Mouse (Mus musculus) brown adipose tissue, adult 24 weeks (tissue): ENCODE results near the gene Fras1. TPM values are rescaled to one million over a fixed set of nuclear protein-coding genes. Genes with fewer than 3 reads are reported as not detected.

ENCODE experiments used
- H3K27ac ChIP-seq: fragments of 200-500 bp; replicated peaks from 2 replicates; pipeline ENCODE4 v1.5.1; 2012; ENCODE audit warnings: low read depth, mild to moderate bottlenecking, low read length
- H3K4me1 ChIP-seq: fragments of 200-500 bp; 2 replicates; pipeline ENCODE4 v1.6.1; 2012; ENCODE audit warnings: low read length, mixed read lengths; ENCODE audit not compliant: control insufficient read depth, insufficient read depth, insufficient read length
- H3K4me3 ChIP-seq: fragments of 200-500 bp; 2 replicates; pipeline ENCODE4 v1.5.1; 2012; ENCODE audit warnings: low read depth, mild to moderate bottlenecking, low read length, moderate library complexity; ENCODE audit not compliant: insufficient read depth
- polyA plus RNA-seq: library from polyadenylated mRNA; stranded (reverse); fragments of >200 nt; gene quantifications from 2 replicates; pipeline ENCODE4 v1.2.4, GENCODE M21; 2012; ENCODE audit not compliant: missing spikeins, insufficient read depth, insufficient read length

Gene Fras1
- polyA plus RNA-seq, 1 experiment: 0.08 TPM

- no peak overlapping the region for H3K27ac ChIP-seq
- H3K4me3 ChIP-seq: no peak overlapping the region
- no peaks in the 10 kb centered on the region for H3K4me1 ChIP-seq
These were observed 244.3 kb downstream of the Fras1 start for GRCm38 (mm10) chr5:96618008-96618407.

DNA sequence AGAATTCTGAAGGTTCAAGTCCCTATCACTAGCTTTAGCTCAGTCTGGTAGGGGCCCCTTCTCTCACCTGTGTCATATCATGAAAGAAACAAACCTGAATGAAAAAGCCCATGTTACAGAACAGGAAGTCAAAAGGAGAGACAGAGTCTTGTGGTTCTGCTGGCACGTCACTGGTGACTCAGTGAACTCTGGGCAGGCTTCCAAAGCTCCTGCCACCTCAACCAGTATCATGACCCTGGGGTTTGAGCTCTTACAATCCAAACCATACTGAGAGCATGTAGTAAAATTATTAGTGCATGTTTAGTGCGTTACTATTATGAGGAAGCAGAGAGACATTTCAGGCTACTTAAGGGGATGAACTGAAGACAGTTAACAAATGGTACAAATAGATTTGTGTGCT, 246.5 kb downstream of the Fras1 start:
- H3K27ac ChIP-seq: no peak overlapping the region
- no peaks in the 10 kb centered on the region for H3K4me1 ChIP-seq

GRCm38 (mm10) chr5:96620618-96621017, 246.9 kb downstream of the Fras1 start:
- no peaks in the 10 kb centered on the region for H3K4me1 ChIP-seq
- no peak overlapping the region for H3K27ac ChIP-seq
- no peak overlapping the region for H3K4me3 ChIP-seq

More for the DNA sequence above, 246.5 kb downstream of the Fras1 start:
- H3K4me3 ChIP-seq: no peak overlapping the region

DNA sequence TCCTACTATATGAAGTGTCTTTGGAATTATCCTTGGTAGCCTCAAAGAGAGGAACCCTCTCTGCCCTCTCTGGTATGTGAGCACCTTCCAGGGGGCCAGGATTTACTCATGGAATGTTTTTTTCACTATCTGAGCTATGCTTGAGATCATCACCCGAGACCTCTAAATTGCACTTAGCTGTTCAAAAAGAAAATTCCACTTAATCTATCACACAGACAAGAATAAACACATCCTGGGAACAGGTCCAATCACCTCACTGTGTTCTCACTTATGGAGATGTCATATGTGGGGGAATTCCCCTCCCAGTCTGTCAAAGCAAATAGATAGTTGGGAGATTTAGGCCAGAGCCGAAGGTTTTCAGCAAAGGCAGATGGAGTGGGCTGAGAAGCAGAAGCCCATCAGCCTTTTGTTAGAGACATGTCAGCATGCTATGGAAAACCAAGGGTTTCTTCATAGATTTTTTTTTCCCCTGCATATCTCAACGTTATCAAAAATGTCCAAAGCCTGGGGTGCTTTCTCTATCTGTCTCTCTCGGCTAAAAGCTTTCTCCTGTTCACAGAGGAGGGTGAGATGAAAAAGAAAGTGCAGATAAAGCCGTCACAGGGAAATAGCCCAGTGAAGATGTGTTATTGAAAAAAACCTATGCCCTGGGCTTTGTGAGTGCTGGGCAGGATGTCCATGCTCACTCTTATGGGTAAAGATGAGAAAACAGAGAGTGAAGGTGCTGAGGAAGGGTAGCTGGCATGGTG, 249.0 kb downstream of the Fras1 start:
- Histone ChIP-seq H3K4me1 (no peaks in the 10 kb centered on the region), H3K27ac (no peak overlapping the region), H3K4me3 (no peak overlapping the region)

- H3K27ac ChIP-seq: no peak overlapping the region
These were observed 256.1 kb downstream of the Fras1 start for GRCm38 (mm10) chr5:96629851-96630250.

DNA sequence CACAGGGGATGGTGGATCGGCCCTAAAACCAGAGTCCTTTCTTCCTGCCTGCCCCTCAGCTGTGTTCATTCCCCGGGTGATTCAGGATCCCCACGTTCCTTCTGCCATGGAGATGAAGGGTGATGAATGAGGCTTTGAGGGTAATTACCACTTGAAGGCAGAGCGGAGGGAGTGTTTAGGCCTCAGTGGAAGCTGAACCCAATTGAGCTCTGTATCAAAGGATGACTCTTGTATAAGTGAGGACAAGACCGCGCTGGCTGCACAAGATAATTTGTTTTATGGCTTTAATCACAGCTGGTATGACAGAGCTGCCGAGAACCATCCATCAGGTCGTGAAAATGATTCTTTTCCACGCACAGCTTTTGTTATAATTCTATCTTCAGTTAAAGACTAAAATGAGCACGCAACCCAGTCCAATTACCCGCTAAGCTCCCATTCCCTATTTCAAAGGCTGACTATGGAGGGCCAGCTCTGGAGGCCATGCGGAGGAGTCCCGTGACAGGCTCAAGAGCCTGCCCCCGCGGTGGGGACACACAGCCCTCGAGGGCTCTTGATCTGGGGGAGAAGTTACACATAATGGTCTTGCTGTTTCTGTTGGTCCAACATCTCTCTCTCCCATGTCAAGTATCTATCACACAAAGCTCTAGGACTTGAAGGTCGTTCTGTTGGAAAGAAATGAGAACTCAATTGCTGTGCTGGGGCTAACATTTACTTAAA, 261.5 kb downstream of the Fras1 start:
- Histone ChIP-seq H3K4me1 (no peaks in the 10 kb centered on the region), H3K27ac (no peak overlapping the region), H3K4me3 (no peak overlapping the region)

More at GRCm38 (mm10) chr5:96629851-96630250, 256.1 kb downstream of the Fras1 start:
- Histone ChIP-seq H3K4me3 (no peak overlapping the region), H3K4me1 (no peaks in the 10 kb centered on the region)

GRCm38 (mm10) chr5:96635866-96636265, 262.1 kb downstream of the Fras1 start:
- no peak overlapping the region for H3K4me3 ChIP-seq
- no peaks in the 10 kb centered on the region for H3K4me1 ChIP-seq
- no peak overlapping the region for H3K27ac ChIP-seq

GRCm38 (mm10) chr5:96639213-96639910, 265.6 kb downstream of the Fras1 start:
- H3K27ac ChIP-seq: no peak overlapping the region
- H3K4me3 ChIP-seq: no peak overlapping the region
- H3K4me1 ChIP-seq: no peaks in the 10 kb centered on the region

GRCm38 (mm10) chr5:96641297-96641696, 267.5 kb downstream of the Fras1 start:
- H3K27ac ChIP-seq: no peak overlapping the region
- H3K4me3 ChIP-seq: no peak overlapping the region
- H3K4me1 ChIP-seq: no peaks in the 10 kb centered on the region

GRCm38 (mm10) chr5:96675676-96676075, 301.9 kb downstream of the Fras1 start:
- Histone ChIP-seq H3K4me1 (no peaks in the 10 kb centered on the region), H3K27ac (no peak overlapping the region), H3K4me3 (no peak overlapping the region)

DNA sequence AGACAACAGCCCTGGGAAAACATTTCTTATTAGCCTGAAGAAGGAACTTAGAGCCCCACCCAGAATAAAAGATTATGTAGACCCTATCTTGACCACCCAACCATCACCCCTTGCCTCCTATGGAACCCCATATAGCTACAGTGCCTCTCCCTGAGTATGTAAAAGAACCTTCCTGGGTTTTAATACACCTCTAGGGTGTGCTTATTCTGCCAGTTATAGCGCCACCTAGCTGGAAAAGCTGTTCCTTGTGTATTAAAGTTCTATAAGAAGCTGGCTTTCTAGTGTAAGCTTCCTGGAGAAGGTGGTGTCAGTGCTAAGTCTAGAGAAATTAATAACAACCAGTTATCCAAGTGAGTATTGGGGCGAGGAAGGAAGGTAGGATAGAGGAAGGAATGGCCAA, 303.7 kb downstream of the Fras1 start:
- Histone ChIP-seq H3K4me1 (no peaks in the 10 kb centered on the region), H3K27ac (no peak overlapping the region), H3K4me3 (no peak overlapping the region)

DNA sequence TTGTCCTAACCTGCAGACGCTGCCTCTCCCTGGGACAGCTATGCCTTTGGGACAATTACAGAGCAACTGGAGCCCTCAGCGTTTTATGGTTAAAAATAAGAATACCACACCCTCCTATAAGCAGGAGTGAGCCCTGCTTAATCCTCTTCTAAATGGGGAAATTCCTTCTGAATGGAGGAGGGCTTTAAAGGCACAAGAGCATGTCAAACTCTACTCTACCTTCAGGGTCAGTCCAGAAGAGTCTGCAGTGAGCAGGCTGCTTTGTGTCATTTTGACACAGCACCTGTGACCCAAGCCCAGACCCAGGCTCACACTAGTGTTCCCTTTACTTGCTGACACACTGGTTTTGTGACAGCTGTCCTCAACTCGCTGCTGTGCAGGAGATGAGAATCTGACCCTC, 307.3 kb downstream of the Fras1 start:
- Histone ChIP-seq H3K4me1 (no peaks in the 10 kb centered on the region), H3K4me3 (no peak overlapping the region), H3K27ac (no peak overlapping the region)

DNA sequence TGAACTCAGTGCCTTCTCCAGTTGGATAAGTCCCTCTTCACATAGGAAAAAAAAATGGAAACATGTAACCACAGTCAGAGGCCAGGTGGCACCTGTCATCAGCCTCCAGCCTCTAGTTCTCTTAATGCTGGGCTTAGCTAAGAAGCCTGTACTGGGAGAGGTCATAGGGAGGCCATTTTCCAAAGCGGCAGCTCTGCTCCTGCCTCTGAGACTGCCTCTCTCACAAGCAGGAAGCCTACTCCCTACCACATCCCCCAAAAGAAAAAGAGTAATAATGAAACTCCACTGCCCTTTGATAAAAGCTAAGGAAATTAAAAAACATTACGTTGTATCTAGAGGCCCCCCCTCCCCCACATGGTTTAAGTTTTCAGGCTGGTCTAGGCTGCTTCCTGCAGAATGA, 309.0 kb downstream of the Fras1 start:
- no peak overlapping the region for H3K4me3 ChIP-seq
- no peak overlapping the region for H3K27ac ChIP-seq
- no peaks in the 10 kb centered on the region for H3K4me1 ChIP-seq

- Histone ChIP-seq H3K4me1 (no peaks in the 10 kb centered on the region), H3K27ac (no peak overlapping the region), H3K4me3 (no peak overlapping the region)
These were observed 315.1 kb downstream of the Fras1 start for GRCm38 (mm10) chr5:96688885-96689284.

DNA sequence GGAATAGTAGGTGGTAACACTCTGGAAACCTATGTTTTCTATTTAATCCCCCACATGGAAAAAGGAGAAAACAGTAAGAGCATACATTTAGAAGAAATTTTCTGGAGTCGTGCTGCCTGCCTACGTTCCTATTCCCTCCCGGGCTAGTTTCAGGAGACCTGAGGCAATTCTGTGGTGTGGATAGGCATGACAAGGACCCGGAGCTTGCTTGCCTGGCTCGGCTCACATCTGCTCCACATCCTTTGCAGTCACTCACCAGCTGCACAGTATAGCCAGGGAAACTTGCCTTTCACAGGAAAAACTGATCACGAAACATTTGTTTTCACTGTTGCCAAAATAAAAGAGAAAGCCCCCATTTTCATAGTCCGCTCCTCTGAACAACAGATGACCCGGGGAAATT, 325.2 kb downstream of the Fras1 start:
- Histone ChIP-seq H3K4me1 (no peaks in the 10 kb centered on the region), H3K4me3 (no peak overlapping the region), H3K27ac (no peak overlapping the region)
